Mouse (Mus musculus): ENCODE measurements around the gene P4hb. TPM values are rescaled to one million over a fixed set of nuclear protein-coding genes. Genes with fewer than 3 reads are reported as not detected.

The P4hb gene
- polyA plus RNA-seq, 1 experiment from 2014 or later, result 248 TPM

GRCm38 (mm10) chr11:120577211-120578023 is 4.4 kb upstream of the P4hb start:
- 84% methylated on average over 7 of the region's 7 CpGs for WGBS
- H3K9ac ChIP-seq (replicated peaks; ENCODE audit: low read depth, low read length), result 0 out of 2 replicates have a peak overlapping the region, but pooled peaks have one; percentile 16
- no peaks in the 10 kb centered on the region for H3K27me3 ChIP-seq (ENCODE audit: control insufficient read depth, insufficient read depth, low read length)
- no peak overlapping the region for H3K4me2 ChIP-seq (ENCODE audit: low read depth, low read length)
- H3K4me1 ChIP-seq (ENCODE audit: control insufficient read depth, insufficient read depth, low read length), result peaks cover 25% of the 10 kb centered on the region
- H3K9me3 ChIP-seq (ENCODE audit: control insufficient read depth, low read length), result no peaks in the 10 kb centered on the region
- no peak overlapping the region for H3K27ac ChIP-seq (ENCODE audit: low read depth, low read length)
- no peak for ATAC-seq (ENCODE audit: low read depth)
- peaks cover 24% of the 10 kb centered on the region for H3K36me3 ChIP-seq (ENCODE audit: control insufficient read depth, insufficient read depth, low read length)
- H3K4me3 ChIP-seq (ENCODE audit: low read depth, low read length), result no peak overlapping the region

- H3K36me3 ChIP-seq (ENCODE audit: control insufficient read depth, insufficient read depth, low read length), result peaks cover 24% of the 10 kb centered on the region
- no peak overlapping the region for H3K27ac ChIP-seq (ENCODE audit: low read depth, low read length)
- no peaks in the 10 kb centered on the region for H3K9me3 ChIP-seq (ENCODE audit: control insufficient read depth, low read length)
- no peak overlapping the region for H3K4me2 ChIP-seq (ENCODE audit: low read depth, low read length)
- H3K4me1 ChIP-seq (ENCODE audit: control insufficient read depth, insufficient read depth, low read length), result peaks cover 25% of the 10 kb centered on the region
- H3K4me3 ChIP-seq (ENCODE audit: low read depth, low read length), result no peak overlapping the region
- ATAC-seq (ENCODE audit: low read depth), result no peak
- H3K27me3 ChIP-seq (ENCODE audit: control insufficient read depth, insufficient read depth, low read length), result no peaks in the 10 kb centered on the region
- WGBS, result 88% methylated on average over 3 of the region's 3 CpGs
- H3K9ac ChIP-seq (replicated peaks; ENCODE audit: low read depth, low read length), result no peak overlapping the region
These were observed 3.4 kb upstream of the P4hb start for GRCm38 (mm10) chr11:120576365-120576981.

GRCm38 (mm10) chr11:120575940-120576339 is 2.9 kb upstream of the P4hb start:
- Histone ChIP-seq H3K36me3 (ENCODE audit: control insufficient read depth, insufficient read depth, low read length) (peaks cover 24% of the 10 kb centered on the region), H3K9me3 (ENCODE audit: control insufficient read depth, low read length) (no peaks in the 10 kb centered on the region), H3K4me2 (ENCODE audit: low read depth, low read length) (no peak overlapping the region), H3K4me1 (ENCODE audit: control insufficient read depth, insufficient read depth, low read length) (peaks cover 28% of the 10 kb centered on the region), H3K27ac (ENCODE audit: low read depth, low read length) (no peak overlapping the region), H3K9ac (replicated peaks; ENCODE audit: low read depth, low read length) (no peak overlapping the region), H3K27me3 (ENCODE audit: control insufficient read depth, insufficient read depth, low read length) (no peaks in the 10 kb centered on the region), H3K4me3 (ENCODE audit: low read depth, low read length) (no peak overlapping the region)
- no peak for ATAC-seq (ENCODE audit: low read depth)

- no peak overlapping the region for H3K4me2 ChIP-seq (ENCODE audit: low read depth, low read length)
- 80% methylated on average over 2 of the region's 2 CpGs for WGBS
- H3K9me3 ChIP-seq (ENCODE audit: control insufficient read depth, low read length), result no peaks in the 10 kb centered on the region
- H3K4me3 ChIP-seq (ENCODE audit: low read depth, low read length), result no peak overlapping the region
- no peak for ATAC-seq (ENCODE audit: low read depth)
- no peaks in the 10 kb centered on the region for H3K27me3 ChIP-seq (ENCODE audit: control insufficient read depth, insufficient read depth, low read length)
- H3K9ac ChIP-seq (replicated peaks; ENCODE audit: low read depth, low read length), result no peak overlapping the region
- H3K27ac ChIP-seq (ENCODE audit: low read depth, low read length), result no peak overlapping the region
- H3K4me1 ChIP-seq (ENCODE audit: control insufficient read depth, insufficient read depth, low read length), result peaks cover 22% of the 10 kb centered on the region
- H3K36me3 ChIP-seq (ENCODE audit: control insufficient read depth, insufficient read depth, low read length), result peaks cover 31% of the 10 kb centered on the region
These were observed 2.0 kb upstream of the P4hb start for GRCm38 (mm10) chr11:120575046-120575445.

- Histone ChIP-seq H3K36me3 (ENCODE audit: control insufficient read depth, insufficient read depth, low read length) (peaks cover 30% of the 10 kb centered on the region), H3K4me2 (ENCODE audit: low read depth, low read length) (peak overlapping the region; percentile 90), H3K27ac (ENCODE audit: low read depth, low read length) (no peak overlapping the region), H3K9ac (replicated peaks; ENCODE audit: low read depth, low read length) (no peak overlapping the region), H3K27me3 (ENCODE audit: control insufficient read depth, insufficient read depth, low read length) (no peaks in the 10 kb centered on the region), H3K4me3 (ENCODE audit: low read depth, low read length) (peak overlapping the region; percentile 68), H3K4me1 (ENCODE audit: control insufficient read depth, insufficient read depth, low read length) (peaks cover 16% of the 10 kb centered on the region), H3K9me3 (ENCODE audit: control insufficient read depth, low read length) (no peaks in the 10 kb centered on the region)
- ATAC-seq (ENCODE audit: low read depth), result no peak
- WGBS, result 47% methylated on average over 5 of the region's 5 CpGs
These were observed 1.2 kb upstream of the P4hb start for GRCm38 (mm10) chr11:120574278-120574600.

GRCm38 (mm10) chr11:120573585-120574277 is 678 bp upstream of the P4hb start:
- Histone ChIP-seq H3K4me3 (ENCODE audit: low read depth, low read length) (peak overlapping the region; percentile 68), H3K27me3 (ENCODE audit: control insufficient read depth, insufficient read depth, low read length) (no peaks in the 10 kb centered on the region), H3K9me3 (ENCODE audit: control insufficient read depth, low read length) (no peaks in the 10 kb centered on the region), H3K4me1 (ENCODE audit: control insufficient read depth, insufficient read depth, low read length) (peaks cover 16% of the 10 kb centered on the region), H3K27ac (ENCODE audit: low read depth, low read length) (peak overlapping the region; percentile 89), H3K36me3 (ENCODE audit: control insufficient read depth, insufficient read depth, low read length) (peaks cover 27% of the 10 kb centered on the region), H3K4me2 (ENCODE audit: low read depth, low read length) (peak overlapping the region; percentile 90), H3K9ac (replicated peaks; ENCODE audit: low read depth, low read length) (peak overlapping the region; percentile 72)
- no peak for ATAC-seq (ENCODE audit: low read depth)
- whole genome bisulfite sequencing, result under 1% methylated on average over 23 of the region's 23 CpGs

GRCm38 (mm10) chr11:120572417-120572751 is 669 bp downstream of the P4hb start:
- Histone ChIP-seq H3K4me3 (ENCODE audit: low read depth, low read length) (peak overlapping the region; percentile 68), H3K4me1 (ENCODE audit: control insufficient read depth, insufficient read depth, low read length) (peaks cover 16% of the 10 kb centered on the region), H3K27me3 (ENCODE audit: control insufficient read depth, insufficient read depth, low read length) (no peaks in the 10 kb centered on the region), H3K9me3 (ENCODE audit: control insufficient read depth, low read length) (no peaks in the 10 kb centered on the region), H3K4me2 (ENCODE audit: low read depth, low read length) (peak overlapping the region; percentile 95), H3K9ac (replicated peaks; ENCODE audit: low read depth, low read length) (peak overlapping the region; percentile 72), H3K36me3 (ENCODE audit: control insufficient read depth, insufficient read depth, low read length) (peaks cover 27% of the 10 kb centered on the region), H3K27ac (ENCODE audit: low read depth, low read length) (peak overlapping the region; percentile 56)
- peak; percentile 40; the same call in 1 of the 2 replicates for ATAC-seq (ENCODE audit: low read depth)
- WGBS, result 0% methylated on average over 21 of the region's 24 CpGs

- ATAC-seq (ENCODE audit: low read depth), result no peak
- 15% methylated on average over 11 of the region's 11 CpGs for WGBS
These were observed 1.2 kb downstream of the P4hb start for GRCm38 (mm10) chr11:120571754-120572416.

More at GRCm38 (mm10) chr11:120571754-120572416, 1.2 kb downstream of the P4hb start:
- peak overlapping the region; percentile 68 for H3K4me3 ChIP-seq (ENCODE audit: low read depth, low read length)
- H3K36me3 ChIP-seq (ENCODE audit: control insufficient read depth, insufficient read depth, low read length), result peaks cover 30% of the 10 kb centered on the region
- H3K4me2 ChIP-seq (ENCODE audit: low read depth, low read length), result peak overlapping the region; percentile 95
- peaks cover 16% of the 10 kb centered on the region for H3K4me1 ChIP-seq (ENCODE audit: control insufficient read depth, insufficient read depth, low read length)
- H3K27me3 ChIP-seq (ENCODE audit: control insufficient read depth, insufficient read depth, low read length), result no peaks in the 10 kb centered on the region
- H3K27ac ChIP-seq (ENCODE audit: low read depth, low read length), result peak overlapping the region; percentile 56
- H3K9me3 ChIP-seq (ENCODE audit: control insufficient read depth, low read length), result no peaks in the 10 kb centered on the region
- H3K9ac ChIP-seq (replicated peaks; ENCODE audit: low read depth, low read length), result peak overlapping the region; percentile 72

Measured in neural tube, embryonic 14.5 days (tissue).